Mouse (Mus musculus) macrophage (primary cell): ENCODE data around the gene Ei24. TPM values are rescaled to one million over a fixed set of nuclear protein-coding genes. Genes with fewer than 3 reads are reported as not detected.
A peak's percentile ranks its signal among the peaks of the same experiment; 100 is the strongest.

Source experiments
- H3K27ac ChIP-seq: fragments of 350-480 bp; formaldehyde crosslinking; 2 replicates; pipeline ENCODE4 v1.9.0; 2021
- H3K36me3 ChIP-seq: fragments of 350-480 bp; formaldehyde crosslinking; 2 replicates; pipeline ENCODE4 v1.9.0; 2021; ENCODE audit errors: inconsistent target
- H3K4me3 ChIP-seq: fragments of 350-480 bp; formaldehyde crosslinking; 2 replicates; pipeline ENCODE4 v1.9.0; 2021; ENCODE audit errors: inconsistent target
- H3K79me2 ChIP-seq: fragments of 350-480 bp; formaldehyde crosslinking; 2 replicates; pipeline ENCODE4 v1.9.0; 2021; ENCODE audit errors: inconsistent target
- WGBS: methylation state at CpG from one replicate; pipeline ENCODE4 v1.1.7; 2026; ENCODE audit warnings: inconsistent platforms; ENCODE audit not compliant: missing documents; 5-methylcytosine and 5-hydroxymethylcytosine counted together
- polyA plus RNA-seq: library from polyadenylated mRNA; stranded (reverse); fragments of 250-400 nt; gene quantifications from 3 replicates; pipeline ENCODE4 v1.2.4, GENCODE M21; 2018; ENCODE audit warnings: inconsistent platforms
- total RNA-seq, 78 experiments: library from RNA; depleted of rRNA; stranded (reverse); fragments of 250-400 nt; gene quantifications; 1 replicate in 9 of 78; 2 replicates in 24 of 78; 3 replicates in 43 of 78; 4 replicates in 2 of 78; pipeline ENCODE4 v1.2.4; 2018; ENCODE audit warnings: inconsistent platforms in 56 of 78

The Ei24 gene
- 10 to 100 TPM in 23 of 26 experiments, 1 to 10 TPM in 3; 6.0 to 58.3 (median 30.8) TPM for total RNA-seq (2018; cell fraction: chromatin; rRNA removed)
- total RNA-seq (2018; cell fraction: cytosol; rRNA removed) = 10 to 100 TPM; 38.1 to 64.4 (median 49.5) TPM
- total RNA-seq (2018; cell fraction: nucleus; rRNA removed) = 10 to 100 TPM; 14.0 to 64.4 (median 28.3) TPM
- polyA plus RNA-seq = 54.3 to 64.2 TPM (median 56.4 TPM) in 3 replicates

DNA sequence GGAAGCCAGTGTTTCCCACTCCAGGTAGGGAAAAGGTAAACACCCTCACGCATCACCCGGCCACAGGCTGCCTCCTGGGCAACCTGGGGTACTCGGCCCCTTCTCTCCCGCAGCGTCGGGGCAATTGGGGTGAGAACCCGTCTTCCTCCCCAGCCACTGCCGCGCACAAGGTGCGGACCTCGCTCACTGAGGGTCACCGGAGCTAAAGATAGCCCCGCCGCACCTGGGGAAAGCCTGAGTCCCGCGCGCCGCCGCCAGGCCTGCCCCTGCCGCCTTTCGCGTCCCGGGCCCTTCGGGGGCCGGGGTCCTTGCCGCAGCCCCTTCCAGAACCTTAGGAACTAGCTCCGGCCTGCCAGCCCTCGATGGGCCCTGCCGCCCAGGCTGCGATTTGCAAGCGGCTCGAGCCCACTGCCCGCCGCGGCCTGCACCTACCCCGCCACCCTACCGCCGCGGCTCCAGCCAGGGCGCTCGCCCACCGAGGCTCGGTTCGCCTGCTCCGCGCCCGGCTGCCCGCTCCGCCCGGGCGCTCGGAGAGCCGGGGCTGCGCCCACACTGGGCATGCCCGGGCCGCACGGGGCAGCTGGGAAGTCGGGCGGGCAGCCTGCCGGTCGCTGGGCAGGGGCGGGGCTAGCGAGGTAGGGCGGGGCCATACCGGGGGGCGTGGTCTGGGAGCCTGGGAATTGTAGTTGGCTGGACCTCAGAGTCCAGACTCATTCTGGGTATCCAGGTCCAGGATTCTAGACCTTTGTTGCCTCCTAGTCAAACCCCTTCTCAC, at the start of gene Ei24:
Gene Ei24, minus strand, starts transcription at position 613 of the 775 bp plus-strand sequence.
- H3K36me3 ChIP-seq = peaks cover 5% of the 10 kb centered on the region; the same call in 1 of the 2 replicates
- no peak within 1 kb of the TSS for H3K27ac ChIP-seq
- peak within 1 kb of the TSS; percentile 77 for H3K4me3 ChIP-seq
- peaks cover 35% of the 10 kb centered on the region for H3K79me2 ChIP-seq
- WGBS = under 1% methylated on average over 63 of the region's 66 CpGs

DNA sequence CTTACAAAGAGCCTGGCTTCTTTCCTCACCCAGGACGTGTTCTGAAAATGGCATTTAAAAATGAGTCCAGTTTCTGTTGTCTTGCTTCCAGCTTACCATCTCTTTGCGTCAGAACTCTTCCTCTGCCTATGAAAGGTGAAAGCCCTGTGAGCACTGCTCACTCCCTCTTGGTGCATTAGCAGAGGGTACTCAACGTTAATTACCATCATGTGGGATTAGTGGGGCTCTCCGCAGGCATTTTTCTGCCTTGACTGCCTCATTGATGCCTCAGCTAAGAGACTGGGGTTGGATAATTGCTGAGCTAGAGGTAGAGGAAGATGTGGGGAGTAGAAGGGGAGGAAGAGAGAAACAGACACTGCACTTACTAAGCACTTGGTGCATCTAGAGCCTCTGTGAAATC, 49.2 kb upstream of the Ei24 start:
- H3K36me3 ChIP-seq = no peaks in the 10 kb centered on the region
- no peaks in the 10 kb centered on the region for H3K79me2 ChIP-seq
- WGBS = 66% methylated on average over 4 of the region's 4 CpGs
- H3K4me3 ChIP-seq = no peak overlapping the region
- H3K27ac ChIP-seq = no peak overlapping the region

DNA sequence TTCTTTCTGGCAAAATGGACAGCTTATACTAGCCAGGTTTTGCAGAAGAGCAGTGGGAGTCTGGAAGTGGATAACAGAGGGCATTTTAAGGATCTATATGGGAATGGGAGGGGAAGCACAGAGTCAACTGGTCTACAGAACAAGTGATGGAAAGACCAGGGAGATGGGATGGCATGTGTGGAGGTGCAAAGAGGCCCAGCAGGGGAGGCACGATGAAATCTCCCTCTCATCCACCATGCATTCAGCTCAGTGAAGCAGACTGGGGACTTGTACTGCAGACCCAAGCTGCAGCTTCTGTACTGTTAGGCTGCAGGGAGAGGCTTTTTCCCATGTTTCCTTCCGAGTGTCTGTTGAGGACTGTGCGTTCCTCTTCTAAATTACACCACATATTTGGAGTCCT, 36.7 kb upstream of the Ei24 start:
- WGBS = 60% methylated on average over 3 of the region's 3 CpGs
- Histone ChIP-seq H3K27ac (no peak overlapping the region), H3K79me2 (no peaks in the 10 kb centered on the region), H3K4me3 (no peak overlapping the region), H3K36me3 (no peaks in the 10 kb centered on the region)

DNA sequence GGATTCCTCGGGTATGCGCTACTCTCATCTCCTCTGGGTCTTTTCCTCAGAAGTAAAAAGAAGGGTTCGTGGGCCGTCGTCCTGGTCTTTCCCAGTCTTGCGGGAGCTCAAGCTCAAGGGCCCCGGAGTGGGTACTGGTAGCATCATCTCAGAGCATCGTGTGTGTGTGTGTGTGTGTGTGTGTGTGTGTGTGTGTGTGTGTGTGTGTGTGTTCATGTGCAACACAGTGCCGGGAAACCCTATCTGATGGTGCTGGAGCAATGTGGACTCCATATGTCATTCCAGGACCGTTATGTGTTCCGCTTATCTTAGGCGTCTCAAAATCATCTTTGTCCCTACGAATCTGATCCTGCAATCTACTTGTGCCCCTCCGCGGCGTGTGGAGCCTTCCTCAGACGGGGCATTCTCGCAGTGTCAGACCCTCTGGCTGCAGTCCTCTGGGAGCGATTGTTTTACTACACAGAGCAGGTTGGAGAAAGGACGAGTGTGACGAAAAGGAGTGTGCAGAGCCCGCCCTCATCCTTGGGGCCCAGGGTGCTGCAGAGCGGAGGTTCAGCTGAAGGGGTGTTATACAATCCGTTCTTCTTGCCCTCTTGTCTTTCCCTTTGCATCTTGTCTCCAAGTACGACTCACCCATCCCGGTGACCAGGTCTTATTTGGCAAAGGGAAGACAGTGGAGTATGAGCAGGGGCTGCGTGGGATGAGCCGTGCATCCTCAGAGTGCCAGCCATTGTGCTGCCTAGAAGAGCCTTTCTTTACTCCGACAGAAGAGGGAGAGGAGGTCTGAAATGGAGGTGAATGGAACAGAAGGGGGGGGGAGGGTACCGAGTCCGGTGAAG, 36.1 kb upstream of the Ei24 start:
- Histone ChIP-seq H3K27ac (no peak overlapping the region), H3K79me2 (no peaks in the 10 kb centered on the region), H3K36me3 (no peaks in the 10 kb centered on the region), H3K4me3 (no peak overlapping the region)
- 11% methylated on average over 24 of the region's 31 CpGs for WGBS

DNA sequence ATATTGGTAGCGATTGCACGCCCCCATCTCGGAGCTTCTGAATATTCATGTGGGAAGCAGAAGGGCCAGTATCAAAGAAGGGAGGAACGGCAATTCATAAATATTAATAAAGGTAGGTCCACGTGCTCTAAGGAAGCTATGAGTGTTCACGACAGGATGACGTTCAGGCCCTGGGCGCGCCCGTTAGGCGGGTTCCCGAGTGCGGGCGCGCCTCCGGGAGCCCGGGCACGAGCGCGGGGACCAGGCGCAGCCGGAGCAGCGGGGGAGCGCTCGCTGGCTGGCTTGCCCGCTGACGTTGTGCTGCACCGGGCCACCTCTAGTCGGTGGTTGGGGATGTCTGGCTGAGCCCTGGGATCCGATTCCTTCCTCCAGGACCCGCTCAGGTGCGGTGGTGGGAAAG, 35.3 kb upstream of the Ei24 start:
- WGBS = 2% methylated on average over 32 of the region's 32 CpGs
- H3K36me3 ChIP-seq = no peaks in the 10 kb centered on the region
- H3K79me2 ChIP-seq = no peaks in the 10 kb centered on the region
- no peak overlapping the region for H3K4me3 ChIP-seq
- H3K27ac ChIP-seq = no peak overlapping the region

DNA sequence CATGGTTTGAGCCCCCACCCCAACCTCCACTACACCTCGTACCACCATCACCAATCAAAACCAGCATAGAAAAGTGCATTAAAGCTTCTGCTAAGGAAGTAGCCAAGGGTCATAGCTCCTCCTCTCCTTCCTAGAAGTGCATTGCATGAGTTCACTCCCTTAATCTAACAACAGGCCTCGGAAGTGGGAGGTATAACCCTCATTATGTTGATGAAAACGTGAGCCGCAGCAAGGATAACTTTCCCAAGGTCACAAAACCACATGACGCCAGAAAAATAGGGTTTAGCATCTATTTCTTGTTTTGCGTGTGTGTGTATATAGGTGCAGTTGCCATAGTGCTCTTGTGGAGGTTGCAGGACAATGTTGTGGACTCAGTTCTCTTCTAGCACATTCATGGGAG, 34.2 kb upstream of the Ei24 start:
- 80% methylated on average over 6 of the region's 6 CpGs for WGBS
- Histone ChIP-seq H3K4me3 (no peak overlapping the region), H3K27ac (no peak overlapping the region), H3K79me2 (no peaks in the 10 kb centered on the region), H3K36me3 (no peaks in the 10 kb centered on the region)

DNA sequence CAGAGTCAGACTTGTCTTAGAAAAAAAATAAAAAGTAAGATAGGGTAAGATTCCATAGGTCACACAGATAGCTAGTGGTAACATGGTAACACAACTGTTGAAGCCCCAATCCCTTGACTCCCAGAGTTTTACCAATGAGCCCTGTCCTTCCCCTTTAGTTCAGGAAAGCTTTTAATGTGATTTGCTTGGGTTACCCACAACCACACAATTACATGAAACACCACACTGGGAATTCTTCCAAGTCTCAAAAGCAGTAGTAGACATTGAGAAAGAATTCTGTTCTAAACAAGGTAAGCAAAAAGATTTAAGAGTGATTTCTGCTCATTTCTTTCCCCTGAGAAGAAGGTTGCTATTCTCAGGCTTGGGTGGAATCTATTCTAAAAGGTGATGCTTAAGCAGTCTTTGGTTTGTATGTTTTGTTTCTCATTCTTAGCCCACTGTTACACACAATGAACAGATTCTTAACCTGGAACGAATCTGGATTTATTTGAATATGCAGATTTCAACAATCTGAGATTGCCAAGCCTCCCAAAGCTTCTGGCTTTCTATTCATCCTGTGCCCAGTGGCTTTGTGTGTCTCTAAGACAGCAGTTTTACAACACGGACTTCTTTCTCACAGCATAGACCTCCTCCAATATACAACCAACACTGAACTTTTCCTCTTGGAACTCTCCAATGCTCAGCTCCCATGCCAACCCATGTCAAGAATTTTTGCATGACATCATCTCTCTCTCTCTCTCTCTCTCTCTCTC, 29.6 kb upstream of the Ei24 start:
- H3K27ac ChIP-seq = no peak overlapping the region
- H3K4me3 ChIP-seq = no peak overlapping the region
- H3K36me3 ChIP-seq = no peaks in the 10 kb centered on the region
- WGBS = 61% methylated on average over 2 of the region's 2 CpGs
- no peaks in the 10 kb centered on the region for H3K79me2 ChIP-seq

DNA sequence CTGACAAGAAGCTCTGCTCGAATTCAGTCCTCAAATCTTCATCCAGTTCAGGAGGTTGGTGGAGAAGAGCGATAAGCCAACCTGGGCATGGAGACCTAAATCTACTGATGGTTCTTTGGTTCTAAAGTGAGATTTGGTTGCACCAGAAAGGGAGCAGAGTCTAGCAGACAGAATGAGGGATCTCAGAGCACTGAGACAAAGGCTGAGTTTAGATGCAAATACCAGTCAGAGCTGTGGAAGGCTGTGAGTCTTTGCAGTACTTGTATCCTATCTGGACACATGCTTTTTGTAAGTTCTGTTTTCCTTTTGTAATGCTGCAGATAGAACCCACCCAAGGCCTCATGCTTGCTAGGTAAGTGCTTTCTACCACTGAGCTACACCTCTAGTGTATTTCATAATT, 24.8 kb upstream of the Ei24 start:
- Histone ChIP-seq H3K79me2 (no peaks in the 10 kb centered on the region), H3K4me3 (no peak overlapping the region), H3K36me3 (no peaks in the 10 kb centered on the region), H3K27ac (no peak overlapping the region)
- WGBS = 63% methylated on average over 2 of the region's 2 CpGs

DNA sequence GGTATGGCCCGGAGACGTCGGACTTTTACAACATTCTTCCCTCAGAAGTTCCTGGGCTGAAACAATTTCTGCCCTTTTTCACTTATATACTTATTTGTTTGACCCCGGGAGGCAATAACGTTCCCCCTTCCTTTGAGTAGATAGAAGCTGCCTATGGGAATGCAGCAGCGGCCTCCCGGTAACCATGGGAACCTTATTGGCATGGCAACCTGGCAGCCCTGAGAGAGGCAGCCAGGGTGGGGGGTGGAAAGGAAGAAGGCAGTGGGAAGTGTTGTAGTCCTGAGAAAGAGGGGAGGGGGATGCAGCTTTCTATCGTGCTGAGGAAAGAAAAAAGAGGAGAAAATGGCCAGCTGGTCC, 24.4 kb upstream of the Ei24 start, which contains the start of gene Fez1:
Gene Fez1, plus strand, starts transcription at position 221 of the 357 bp plus-strand sequence.
- Histone ChIP-seq H3K4me3 (no peak within 1 kb of the TSS), H3K79me2 (no peaks in the 10 kb centered on the region), H3K36me3 (no peaks in the 10 kb centered on the region), H3K27ac (no peak within 1 kb of the TSS)
- 14% methylated on average over 8 of the region's 8 CpGs for WGBS

DNA sequence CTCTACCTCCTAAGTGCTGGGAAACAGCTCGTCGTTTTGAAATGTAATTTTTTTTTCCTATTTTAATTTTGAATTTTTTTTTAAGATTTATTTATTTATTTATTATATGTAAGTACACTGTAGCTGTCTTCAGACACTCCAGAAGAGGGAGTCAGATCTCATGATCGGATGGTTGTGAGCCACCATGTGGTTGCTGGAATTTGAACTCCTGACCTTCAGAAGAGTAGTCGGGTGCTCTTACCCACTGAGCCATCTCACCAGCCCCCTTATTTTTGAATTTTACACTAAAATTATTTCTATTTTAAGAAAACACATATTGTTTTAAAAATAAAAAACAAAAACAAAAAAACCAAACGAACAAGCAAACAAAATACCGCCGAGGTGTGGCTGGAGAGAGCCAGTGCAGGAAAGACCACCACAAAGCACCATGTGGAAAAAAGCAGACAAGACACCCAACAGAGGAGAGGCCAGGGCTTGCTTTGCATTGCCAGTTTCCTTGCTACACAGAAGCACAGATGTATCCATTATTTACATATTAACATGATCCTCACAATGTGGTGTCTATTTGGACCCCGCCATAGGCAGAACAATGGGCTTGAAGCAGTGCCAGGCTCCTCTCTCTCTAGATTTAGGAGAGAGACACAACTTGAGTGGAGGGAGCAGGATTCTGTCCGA, 23.9 kb upstream of the Ei24 start:
- no peaks in the 10 kb centered on the region for H3K36me3 ChIP-seq
- 73% methylated on average over 8 of the region's 9 CpGs for WGBS
- H3K27ac ChIP-seq = no peak overlapping the region
- H3K4me3 ChIP-seq = no peak overlapping the region
- H3K79me2 ChIP-seq = no peaks in the 10 kb centered on the region

DNA sequence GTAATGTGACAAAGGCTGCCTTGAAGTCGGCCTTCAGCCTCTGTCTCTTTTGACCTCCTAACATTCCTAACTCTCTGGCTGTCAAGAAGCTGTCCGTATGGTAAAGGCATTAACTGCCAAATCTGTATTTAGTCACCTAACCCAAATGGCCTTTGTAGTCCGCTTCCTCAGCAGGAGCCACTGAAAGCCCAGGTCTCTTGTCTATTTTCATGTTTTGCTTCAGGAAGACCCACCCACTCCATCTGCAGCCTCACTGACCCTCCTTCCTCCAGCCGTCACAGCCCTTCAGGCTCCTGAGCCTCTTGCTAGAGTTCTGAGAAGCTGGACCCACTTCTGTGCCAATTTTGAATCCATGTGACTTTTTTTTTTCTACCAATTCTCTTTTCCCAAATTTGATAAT, 21.7 kb upstream of the Ei24 start:
- Histone ChIP-seq H3K27ac (no peak overlapping the region), H3K4me3 (no peak overlapping the region), H3K36me3 (no peaks in the 10 kb centered on the region), H3K79me2 (no peaks in the 10 kb centered on the region)
- WGBS = 82% methylated on average over 4 of the region's 4 CpGs

DNA sequence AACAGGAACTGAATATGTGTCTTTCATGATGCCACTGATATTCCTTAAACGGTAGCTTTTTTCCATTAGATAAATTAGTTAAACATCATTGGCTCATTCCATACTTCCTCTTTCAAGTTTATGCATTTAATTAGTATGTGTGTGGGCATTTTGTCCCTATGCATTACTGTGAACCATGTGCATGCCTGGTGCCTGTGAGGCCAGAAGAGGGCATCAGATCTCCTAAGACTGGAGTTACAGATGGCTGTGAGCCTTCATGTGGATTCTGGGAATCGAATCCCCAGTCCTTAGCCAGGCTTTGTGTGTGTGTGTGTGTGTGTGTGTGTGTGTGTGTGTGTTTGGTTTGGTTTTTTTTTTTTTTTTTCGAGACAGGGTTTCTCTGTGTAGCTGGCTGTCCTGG, 17.3 kb upstream of the Ei24 start:
- 70% methylated on average over 2 of the region's 3 CpGs for WGBS
- no peak overlapping the region for H3K27ac ChIP-seq
- no peaks in the 10 kb centered on the region for H3K36me3 ChIP-seq
- no peaks in the 10 kb centered on the region for H3K79me2 ChIP-seq
- no peak overlapping the region for H3K4me3 ChIP-seq

DNA sequence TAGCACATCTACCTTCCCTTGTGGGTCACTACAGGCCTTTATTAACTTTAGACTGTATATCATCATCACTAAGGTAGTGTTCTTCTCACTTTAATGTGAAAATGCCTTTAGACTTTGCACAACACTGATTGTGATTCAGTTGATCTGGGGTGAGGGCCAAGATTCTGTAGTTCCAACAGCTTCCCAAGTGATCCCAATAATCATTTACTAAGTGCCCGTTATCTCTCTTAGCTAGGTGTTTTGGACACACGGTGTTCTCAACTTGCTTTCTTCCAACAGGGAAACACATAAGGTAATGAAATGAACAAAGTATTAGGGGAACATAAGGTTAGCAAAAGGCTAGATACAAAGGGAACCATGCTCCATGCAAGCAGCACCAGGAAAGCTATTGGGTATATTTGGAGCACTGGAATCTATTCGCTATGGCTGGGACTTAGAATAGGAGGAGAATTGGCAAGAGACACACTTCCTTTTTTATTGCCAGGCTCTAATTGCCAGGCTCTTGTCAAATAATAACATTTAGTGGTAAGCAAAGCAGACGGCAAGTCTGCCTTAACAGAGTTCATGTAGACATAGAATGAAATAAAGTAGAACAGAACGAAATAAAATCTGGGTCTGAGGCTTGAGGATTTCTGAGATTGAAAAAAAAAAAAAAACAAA, 11.1 kb upstream of the Ei24 start:
- H3K4me3 ChIP-seq = no peak overlapping the region
- no peaks in the 10 kb centered on the region for H3K79me2 ChIP-seq
- H3K27ac ChIP-seq = no peak overlapping the region
- no peaks in the 10 kb centered on the region for H3K36me3 ChIP-seq
- WGBS = 86% methylated on average over 5 of the region's 5 CpGs
